Mouse (Mus musculus): ENCODE results near the gene Sertad3.

The Sertad3 gene

GRCm38 (mm10) chr7:27473156-27473834, at the start of gene Sertad3:
Gene Sertad3 (plus strand): TSS chr7:27473768.
- in situ Hi-C loops (cut with MboI, MseI): no loop called here

- in situ Hi-C loops (cut with MboI, MseI): no loop called here
Observed at GRCm38 (mm10) chr7:27427387-27427786, 46.2 kb upstream of the Sertad3 start.

GRCm38 (mm10) chr7:27428002-27428401, 45.6 kb upstream of the Sertad3 start:
- in situ Hi-C loops (cut with MboI, MseI): no loop called here

GRCm38 (mm10) chr7:27429135-27429534, 44.4 kb upstream of the Sertad3 start:
- in situ Hi-C loops (cut with MboI, MseI): no loop called here

GRCm38 (mm10) chr7:27433349-27433748, 40.2 kb upstream of the Sertad3 start:
- in situ Hi-C loops (cut with MboI, MseI): no loop called here

- in situ Hi-C loops (cut with MboI, MseI): no loop called here
Observed at GRCm38 (mm10) chr7:27433794-27434193, 39.8 kb upstream of the Sertad3 start.

- in situ Hi-C loops (cut with MboI, MseI): loop anchor here (5.0 kb wide), 1 partner anchor 90 kb away; no protein-coding TSS in a partner anchor
Observed at GRCm38 (mm10) chr7:27437544-27437943, 36.0 kb upstream of the Sertad3 start.

GRCm38 (mm10) chr7:27440014-27440413, 33.6 kb upstream of the Sertad3 start:
- in situ Hi-C loops (cut with MboI, MseI): no loop called here

- in situ Hi-C loops (cut with MboI, MseI): loop anchor here in 1 of 2 experiments (5.0 kb wide), 1 partner anchor 41 kb away; the partner anchor contains the start of gene Sertad1
Observed at GRCm38 (mm10) chr7:27446051-27446450, 27.5 kb upstream of the Sertad3 start.

- in situ Hi-C loops (cut with MboI, MseI): loop anchor here in 1 of 2 experiments (5.0 kb wide), 1 partner anchor 41 kb away; the partner anchor contains the start of gene Sertad1
Observed at GRCm38 (mm10) chr7:27446521-27447418, 26.8 kb upstream of the Sertad3 start.

GRCm38 (mm10) chr7:27447419-27448286, 25.9 kb upstream of the Sertad3 start, which contains the start of the genes Sptbn4 and Blvrb:
Gene Sptbn4 (minus strand): TSS chr7:27447686.
Gene Blvrb (plus strand): TSS chr7:27447978.
- in situ Hi-C loops (cut with MboI, MseI): loop anchor here in 1 of 2 experiments (5.0 kb wide), 1 partner anchor 40 kb away; the partner anchor contains the start of gene Sertad1

GRCm38 (mm10) chr7:27448421-27449206, 25.0 kb upstream of the Sertad3 start:
- in situ Hi-C loops (cut with MboI, MseI): loop anchor here in 1 of 2 experiments (5.0 kb wide), 1 partner anchor 39 kb away; the partner anchor contains the start of gene Sertad1

- in situ Hi-C loops (cut with MboI, MseI): loop anchor here in 1 of 2 experiments (5.0 kb wide), 1 partner anchor 38 kb away; the partner anchor contains the start of gene Sertad1
Observed at GRCm38 (mm10) chr7:27449256-27449862, 24.2 kb upstream of the Sertad3 start.

GRCm38 (mm10) chr7:27451359-27451758, 22.2 kb upstream of the Sertad3 start:
- in situ Hi-C loops (cut with MboI, MseI): no loop called here

- in situ Hi-C loops (cut with MboI, MseI): no loop called here
Observed at GRCm38 (mm10) chr7:27452206-27452770, 21.3 kb upstream of the Sertad3 start.

GRCm38 (mm10) chr7:27454461-27455121, 19.0 kb upstream of the Sertad3 start:
- in situ Hi-C loops (cut with MboI, MseI): no loop called here

GRCm38 (mm10) chr7:27455273-27455672, 18.3 kb upstream of the Sertad3 start:
- in situ Hi-C loops (cut with MboI, MseI): no loop called here

GRCm38 (mm10) chr7:27458614-27459013, 15.0 kb upstream of the Sertad3 start:
- in situ Hi-C loops (cut with MboI, MseI): no loop called here

- in situ Hi-C loops (cut with MboI, MseI): no loop called here
Observed at GRCm38 (mm10) chr7:27459640-27460039, 13.9 kb upstream of the Sertad3 start.

Measured in T-helper 17 cell (primary cell).